22 mouse cellular contexts compared by ENCODE assay signal in the genomic region with DNA sequence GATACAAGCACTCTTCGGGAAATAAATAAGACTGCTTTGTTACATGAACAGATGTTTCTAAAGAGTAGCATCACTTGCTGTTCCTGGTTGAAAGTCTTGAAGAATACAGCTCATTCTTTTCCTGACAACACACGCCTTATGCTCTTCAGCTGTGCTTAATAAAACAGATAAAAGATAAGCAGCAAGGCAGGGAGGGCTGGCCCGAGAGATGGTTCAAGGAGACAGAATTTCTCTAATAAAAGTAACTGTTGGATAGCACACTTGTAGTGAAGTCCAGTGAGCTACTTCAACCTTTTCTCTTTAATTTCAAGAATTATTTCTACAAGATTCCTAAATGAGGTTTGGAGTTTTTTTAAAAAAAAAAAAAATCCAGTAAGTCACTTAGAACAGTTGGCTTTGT. TPM values are rescaled to one million over a fixed set of nuclear protein-coding genes. Genes with fewer than 3 reads are reported as not detected.
DNase-seq lines count a peak whose midpoint lies in the region; ATAC-seq lines count a peak whose summit lies in the region.
"Had no signal": no experiment of that assay in that cellular context is flagged by ENCODE, and none has a peak within 500 bp of the region (broad histone marks: within the 10 kb centered on the region; RNA-seq: fewer than 3 reads in every experiment).

No protein-coding gene starts in this region.

- no peak overlapping the region for H3K27ac ChIP-seq in liver, embryonic 13.5 days
- H3K27ac ChIP-seq in liver, embryonic 12.5 days = no peak overlapping the region
- H3K27ac ChIP-seq: forebrain, embryonic 10.5 days; forebrain, embryonic 13.5 days; gastrocnemius, adult 2 months; hindbrain, embryonic 12.5 days; hindbrain, embryonic 15.5 days had no signal

- no peak overlapping the region for H3K4me3 ChIP-seq in liver, embryonic 13.5 days (replicated peaks)
- H3K4me3 ChIP-seq in liver, embryonic 12.5 days = no peak overlapping the region
- H3K4me3 ChIP-seq: forebrain, embryonic 10.5 days; forebrain, embryonic 13.5 days; gastrocnemius, adult 2 months; hindbrain, embryonic 12.5 days; hindbrain, embryonic 15.5 days had no signal

- H3K4me2 ChIP-seq in liver, embryonic 13.5 days = no peak overlapping the region
- no peak overlapping the region for H3K4me2 ChIP-seq in liver, embryonic 12.5 days
- H3K4me2 ChIP-seq: forebrain, embryonic 13.5 days; heart, embryonic 11.5 days; hindbrain, embryonic 12.5 days; hindbrain, embryonic 15.5 days had no signal

- no peaks in the 10 kb centered on the region for H3K36me3 ChIP-seq in liver, embryonic 13.5 days
- no peaks in the 10 kb centered on the region for H3K36me3 ChIP-seq in liver, embryonic 12.5 days
- H3K36me3 ChIP-seq: forebrain, embryonic 10.5 days; G1E; hindbrain, embryonic 12.5 days; hindbrain, embryonic 15.5 days had no signal

- WGBS in liver, embryonic 13.5 days (ENCODE audit: insufficient replicate concordance) = 27% methylated on average over 3 of the region's 3 CpGs
- 25% methylated on average over 3 of the region's 3 CpGs for WGBS in liver, embryonic 12.5 days (ENCODE audit: insufficient replicate concordance)

- H3K9me3 ChIP-seq in liver, embryonic 13.5 days (replicated peaks) = no peaks in the 10 kb centered on the region
- H3K9me3 ChIP-seq in liver, embryonic 12.5 days (replicated peaks) = no peaks in the 10 kb centered on the region
- H3K9me3 ChIP-seq: forebrain, embryonic 10.5 days; forebrain, embryonic 13.5 days; hindbrain, embryonic 12.5 days; hindbrain, embryonic 15.5 days had no signal

- H3K4me1 ChIP-seq in liver, embryonic 13.5 days (replicated peaks) = peaks cover 32% of the 10 kb centered on the region
- H3K4me1 ChIP-seq in liver, embryonic 12.5 days = peaks cover 30% of the 10 kb centered on the region

- DNase-seq in liver, embryonic 13.5 days = peak; percentile 15
- peak; percentile 59 for DNase-seq in testis, postnatal 14 days (ENCODE audit: low spot score)
- no peak for DNase-seq in testis, postnatal 10 days (ENCODE audit: low spot score)
- DNase-seq in urinary bladder, adult 2 months (ENCODE audit: low spot score) = no peak
- DNase-seq: adrenal gland, adult 2 months; adrenal gland, postnatal 14 days; B cell, adult 2 months; cerebellum, adult 18-20 months; cerebellum, adult 9-10 months; cerebellum, postnatal 14 days; forebrain, postnatal 0 days; gastrocnemius, adult 2 months; gastrocnemius, postnatal 14 days had no signal

- ATAC-seq in liver, embryonic 13.5 days (ENCODE audit: low read depth) = no peak
- no peak for ATAC-seq in liver, embryonic 12.5 days
- 0 out of 2 replicates have a peak, but pooled peaks have one; percentile 17 for ATAC-seq in megakaryocyte-erythroid progenitor cell, adult 5-6 weeks (replicated peaks; ENCODE audit: low FRiP score, low TSS enrichment, poor library complexity, severe bottlenecking)
- ATAC-seq: forebrain, embryonic 13.5 days; forebrain, postnatal 0 days had no signal

- H3K27me3 ChIP-seq in liver, embryonic 13.5 days = no peaks in the 10 kb centered on the region
- no peaks in the 10 kb centered on the region for H3K27me3 ChIP-seq in liver, embryonic 12.5 days (replicated peaks)
- H3K27me3 ChIP-seq: CH12.LX; forebrain, embryonic 13.5 days; hindbrain, embryonic 12.5 days; hindbrain, embryonic 15.5 days had no signal

- H3K9ac ChIP-seq in liver, embryonic 13.5 days = no peak overlapping the region
- no peak overlapping the region for H3K9ac ChIP-seq in liver, embryonic 12.5 days
- H3K9ac ChIP-seq: forebrain, embryonic 13.5 days; forebrain, postnatal 0 days; hindbrain, embryonic 12.5 days; hindbrain, embryonic 15.5 days had no signal

RNA-seq across cellular contexts. Expression of a gene that starts 2.7 kb away (rescaled TPM):
- polyA plus RNA-seq in liver, embryonic 13.5 days (2015; fragmentation: Nextera tagmentation; extraction: Ambion mirVana) = 2.3 and 2.9 TPM in 2 replicates
- 6.4 and 7.9 TPM in 2 replicates for polyA plus RNA-seq in liver, embryonic 12.5 days (2016; fragmentation: Nextera tagmentation; extraction: Ambion mirVana)
- total RNA-seq in megakaryocyte-erythroid progenitor cell, adult 5-6 weeks (2014; fragmentation: Nextera tagmentation) = 10.8 and 14.0 TPM in 2 replicates
- 2.6 and 7.6 TPM in 2 replicates for total RNA-seq in megakaryocyte-erythroid progenitor cell, adult 5-6 weeks (2017)
- 6.2 and 6.4 TPM in 2 replicates for polyA plus RNA-seq in urinary bladder, adult 2 months (2012; rRNA removed)
- total RNA-seq: CH12.LX had no signal

Comparison
In these comparisons a context has a peak if more than half of its experiments do, and no peak if none do; other contexts are left out.
1. DNase-seq: peak in liver, embryonic 13.5 days (single experiment) and testis, postnatal 14 days (single experiment); none in testis, postnatal 10 days (single experiment) and urinary bladder, adult 2 months (single experiment).